ENCODE assay signal across 9 mouse cellular contexts in genomic region chr6:54162786-54163185, GRCm38 (mm10).
DNase-seq lines count a peak whose midpoint lies in the region; ATAC-seq lines count a peak whose summit lies in the region.
"Had no signal": no experiment of that assay in that cellular context is flagged by ENCODE, and none has a peak within 500 bp of the region (broad histone marks: within the 10 kb centered on the region; RNA-seq: fewer than 3 reads in every experiment).

No protein-coding gene starts in this region.

- DNase-seq in adrenal gland, postnatal 14 days: peak; percentile 16
- no peak for DNase-seq in adrenal gland, postnatal 4 days (ENCODE audit: low spot score in 2 of 2)
- peak; percentile 8 for DNase-seq in right cerebral cortex, adult 18-20 months
- DNase-seq in right cerebral cortex, adult 2 months (ENCODE audit: low spot score in 2 of 2): no peak
- DNase-seq in forebrain, embryonic 14.5 days (ENCODE audit: low spot score): no peak

- no peak overlapping the region for H3K4me2 ChIP-seq in lung, embryonic 16.5 days (ENCODE audit: low read depth, low read length)
- H3K4me2 ChIP-seq in stomach, embryonic 14.5 days (replicated peaks; ENCODE audit: low read depth, low read length): no peak overlapping the region
- H3K4me2 ChIP-seq in forebrain, embryonic 14.5 days (ENCODE audit: low read length): no peak overlapping the region
- H3K4me2 ChIP-seq in forebrain, embryonic 13.5 days: no peak overlapping the region

- H3K27ac ChIP-seq in lung, embryonic 16.5 days (ENCODE audit: low read length): no peak overlapping the region
- H3K27ac ChIP-seq in stomach, embryonic 14.5 days (ENCODE audit: low read length): peak overlapping the region; percentile 21; the same call in 1 of the 2 replicates
- H3K27ac ChIP-seq in forebrain, embryonic 14.5 days (ENCODE audit: low read depth, low read length): no peak overlapping the region
- no peak overlapping the region for H3K27ac ChIP-seq in forebrain, embryonic 13.5 days
- H3K27ac ChIP-seq: kidney, postnatal 0 days had no signal

- peaks cover 20% of the 10 kb centered on the region for H3K4me1 ChIP-seq in lung, embryonic 16.5 days (replicated peaks; ENCODE audit: control insufficient read depth, insufficient read depth, low read length)
- H3K4me1 ChIP-seq in stomach, embryonic 14.5 days (ENCODE audit: control insufficient read depth, insufficient read depth, low read length): peaks cover 15% of the 10 kb centered on the region
- no peaks in the 10 kb centered on the region for H3K4me1 ChIP-seq in forebrain, embryonic 14.5 days (ENCODE audit: control insufficient read depth, insufficient read depth, low read length)
- H3K4me1 ChIP-seq in forebrain, embryonic 13.5 days: peaks cover 21% of the 10 kb centered on the region

- H3K4me3 ChIP-seq in lung, embryonic 16.5 days (ENCODE audit: low read length): no peak overlapping the region
- no peak overlapping the region for H3K4me3 ChIP-seq in stomach, embryonic 14.5 days (ENCODE audit: low read depth, low read length)
- H3K4me3 ChIP-seq in forebrain, embryonic 14.5 days (ENCODE audit: low read depth, low read length): no peak overlapping the region
- H3K4me3 ChIP-seq in forebrain, embryonic 13.5 days: no peak overlapping the region

- WGBS in lung, embryonic 16.5 days: 38% methylated on average over 9 of the region's 9 CpGs
- WGBS in stomach, embryonic 14.5 days: 69% methylated on average over 9 of the region's 9 CpGs
- WGBS in forebrain, embryonic 14.5 days: 84% methylated on average over 9 of the region's 9 CpGs
- 82% methylated on average over 9 of the region's 9 CpGs for WGBS in forebrain, embryonic 13.5 days

- no peaks in the 10 kb centered on the region for H3K9me3 ChIP-seq in lung, embryonic 16.5 days (ENCODE audit: control insufficient read depth, low read length)
- H3K9me3 ChIP-seq in stomach, embryonic 14.5 days (ENCODE audit: control insufficient read depth, low read depth, low read length): no peaks in the 10 kb centered on the region
- H3K9me3 ChIP-seq in forebrain, embryonic 14.5 days (replicated peaks; ENCODE audit: control insufficient read depth, low read length): no peaks in the 10 kb centered on the region
- no peaks in the 10 kb centered on the region for H3K9me3 ChIP-seq in forebrain, embryonic 13.5 days (replicated peaks)

- H3K9ac ChIP-seq in lung, embryonic 16.5 days (ENCODE audit: low read length): no peak overlapping the region
- no peak overlapping the region for H3K9ac ChIP-seq in stomach, embryonic 14.5 days (replicated peaks; ENCODE audit: low read depth, low read length)
- no peak overlapping the region for H3K9ac ChIP-seq in forebrain, embryonic 14.5 days (ENCODE audit: low read length)
- no peak overlapping the region for H3K9ac ChIP-seq in forebrain, embryonic 13.5 days

- H3K36me3 ChIP-seq in lung, embryonic 16.5 days (ENCODE audit: control insufficient read depth, insufficient read depth, low read length): no peaks in the 10 kb centered on the region
- no peaks in the 10 kb centered on the region for H3K36me3 ChIP-seq in stomach, embryonic 14.5 days (ENCODE audit: control insufficient read depth, insufficient read depth, low read length)
- no peaks in the 10 kb centered on the region for H3K36me3 ChIP-seq in forebrain, embryonic 14.5 days (ENCODE audit: control insufficient read depth, insufficient read depth, low read length)
- H3K36me3 ChIP-seq in forebrain, embryonic 13.5 days (ENCODE audit: poor library complexity, severe bottlenecking): no peaks in the 10 kb centered on the region

- no peaks in the 10 kb centered on the region; the same call in 1 of the 2 replicates for H3K27me3 ChIP-seq in lung, embryonic 16.5 days (ENCODE audit: control insufficient read depth, insufficient read depth, low read depth, low read length)
- H3K27me3 ChIP-seq in stomach, embryonic 14.5 days (ENCODE audit: control insufficient read depth, insufficient read depth, low read length): no peaks in the 10 kb centered on the region
- H3K27me3 ChIP-seq in forebrain, embryonic 14.5 days (replicated peaks; ENCODE audit: control insufficient read depth, insufficient read depth, low read length): no peaks in the 10 kb centered on the region
- no peaks in the 10 kb centered on the region for H3K27me3 ChIP-seq in forebrain, embryonic 13.5 days

- ATAC-seq in lung, embryonic 16.5 days (ENCODE audit: low read depth): peak; percentile 39
- ATAC-seq in stomach, embryonic 14.5 days (ENCODE audit: insufficient number of reproducible peaks, insufficient read depth, low FRiP score, low read depth): no peak
- no peak for ATAC-seq in forebrain, embryonic 14.5 days
- no peak for ATAC-seq in forebrain, embryonic 13.5 days

Comparison
In these comparisons a context has a peak if more than half of its experiments do, and no peak if none do; other contexts are left out.
1. DNase-seq: peak in adrenal gland, postnatal 14 days (single experiment) and right cerebral cortex, adult 18-20 months (single experiment); none in adrenal gland, postnatal 4 days (0 of 2), right cerebral cortex, adult 2 months (0 of 2) and forebrain, embryonic 14.5 days (single experiment).